Mouse (Mus musculus): Measurements from ENCODE around the gene Fsd1.

GRCm38 (mm10) chr17:55958584-55958886 lies 27.8 kb upstream of the Fsd1 start:
- no peak for TF ChIP-seq POLR2A (IDR thresholded peaks at IDR 0.05; ENCODE audit: insufficient read depth, low read depth, low read length)
- TF ChIP-seq CTCF (IDR thresholded peaks at IDR 0.05): no peak

All from heart, adult 2 months (tissue).